Mouse (Mus musculus) cortical plate, adult 2 months (tissue): ENCODE measurements around the gene Crtac1. TPM values are rescaled to one million over a fixed set of nuclear protein-coding genes. Genes with fewer than 3 reads are reported as not detected.
A peak's percentile ranks its signal among the peaks of the same experiment; 100 is the strongest.

Source experiments
- H3K27ac ChIP-seq: fragments of 200-500 bp; 2 replicates; pipeline ENCODE4 v1.5.1; 2012; ENCODE audit warnings: low read length, control low read depth, inconsistent platforms; ENCODE audit not compliant: insufficient read depth
- H3K4me1 ChIP-seq: fragments of 200-500 bp; 2 replicates; pipeline ENCODE4 v1.6.1; 2011; ENCODE audit warnings: low read length; ENCODE audit not compliant: control insufficient read depth, insufficient read depth
- H3K4me3 ChIP-seq: fragments of 200-500 bp; 2 replicates; pipeline ENCODE4 v1.5.1; 2011; ENCODE audit warnings: mild to moderate bottlenecking, low read length, control low read depth; ENCODE audit not compliant: insufficient read depth
- CTCF ChIP-seq: fragments of 200-500 bp; IDR thresholded peaks from 2 replicates; pipeline ENCODE4 v1.5.1; 2011; ENCODE audit warnings: mild to moderate bottlenecking, control low read depth, low read length; ENCODE audit not compliant: insufficient read depth; ENCODE audit errors: extremely low read depth
- POLR2A ChIP-seq: fragments of 200-500 bp; IDR thresholded peaks from 2 replicates; pipeline ENCODE4 v1.6.1; 2011; ENCODE audit warnings: mild to moderate bottlenecking, low read length, control low read depth; ENCODE audit not compliant: insufficient read depth; ENCODE audit errors: extremely low read depth
- polyA plus RNA-seq: library from polyadenylated mRNA; depleted of rRNA; stranded (reverse); fragments of >200 nt; gene quantifications from 2 replicates; pipeline ENCODE4 v1.2.3, GENCODE M21; 2012; rRNA removed

Gene Crtac1
- polyA plus RNA-seq, 1 experiment, result 48.1 TPM

GRCm38 (mm10) chr19:42237602-42238340, 193.8 kb downstream of the Crtac1 start:
- Histone ChIP-seq H3K4me1 (peaks cover 7% of the 10 kb centered on the region), H3K4me3 (no peak overlapping the region), H3K27ac (peak overlapping the region; percentile 26; the same call in 1 of the 2 replicates)
- TF ChIP-seq CTCF, result no peak
- TF ChIP-seq POLR2A, result no peak

Other genes starting within 250 kb of the Crtac1 start
- gene Sfrp5, start 229.5 kb downstream of the Crtac1 start, polyA plus RNA-seq, result 1.2 and 1.9 TPM in 2 replicates
- gene Golga7b, start 184.2 kb downstream of the Crtac1 start, polyA plus RNA-seq, result 115 and 123 TPM in 2 replicates
- 12.4 and 14.1 TPM in 2 replicates for gene R3hcc1l, start 87.0 kb upstream of the Crtac1 start, polyA plus RNA-seq
- 0.08 TPM in 2 replicates for gene Loxl4, start 181.0 kb upstream of the Crtac1 start, polyA plus RNA-seq